Mouse (Mus musculus) bone marrow macrophage, adult 2 months (primary cell): ENCODE measurements around the gene Angptl8. TPM values are rescaled to one million over a fixed set of nuclear protein-coding genes. Genes with fewer than 3 reads are reported as not detected.

Experiments
- H3K27ac ChIP-seq: 2 replicates; pipeline ENCODE4 v1.5.1; 2012; ENCODE audit warnings: low read depth, low read length; ENCODE audit not compliant: insufficient read depth
- H3K4me1 ChIP-seq: 2 replicates; pipeline ENCODE4 v1.6.1; 2012; ENCODE audit warnings: low read length; ENCODE audit not compliant: control insufficient read depth, insufficient read depth
- H3K4me3 ChIP-seq: 2 replicates; pipeline ENCODE4 v1.5.1; 2012; ENCODE audit warnings: mild to moderate bottlenecking, low read length, moderate library complexity; ENCODE audit not compliant: insufficient read depth
- CTCF ChIP-seq: IDR thresholded peaks from 2 replicates; pipeline ENCODE4 v1.5.1; 2012; ENCODE audit warnings: low read depth, mild to moderate bottlenecking, low read length, moderate library complexity
- POLR2A ChIP-seq: IDR thresholded peaks from 2 replicates; pipeline ENCODE4 v1.6.1; 2012; ENCODE audit warnings: mild to moderate bottlenecking, low read depth, low read length, borderline replicate concordance
- polyA plus RNA-seq: library from polyadenylated mRNA; stranded (reverse); fragments of >200 nt; gene quantifications from 2 replicates; pipeline ENCODE4 v1.2.4, GENCODE M21; 2012; ENCODE audit not compliant: missing spikeins, insufficient read depth, insufficient read length

Gene Angptl8
- polyA plus RNA-seq, 1 experiment: not detected

DNA sequence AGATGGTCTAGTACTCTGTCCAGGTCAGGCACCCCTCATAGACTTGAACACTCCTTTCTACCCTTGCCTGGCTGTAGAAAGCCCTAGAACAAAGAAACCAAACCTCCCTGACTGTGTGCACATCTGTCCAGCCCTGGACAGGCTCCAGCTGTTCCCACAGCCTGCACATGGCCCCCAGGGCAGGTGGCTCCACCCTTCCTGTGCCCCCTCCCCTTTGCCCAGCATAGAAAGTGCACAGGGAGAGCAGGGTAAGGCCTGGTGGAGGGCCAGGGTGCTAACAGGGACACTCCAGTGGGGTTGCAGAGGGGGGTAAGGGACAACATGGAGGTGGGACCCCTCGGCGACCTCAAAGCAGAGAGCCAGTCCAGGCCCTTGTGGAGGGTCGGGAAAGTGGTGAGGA lies 39.1 kb upstream of the Angptl8 start:
- H3K4me1 ChIP-seq: peaks cover 23% of the 10 kb centered on the region
- TF ChIP-seq POLR2A (no peak), CTCF (no peak)
- no peak overlapping the region for H3K27ac ChIP-seq
- no peak overlapping the region for H3K4me3 ChIP-seq

DNA sequence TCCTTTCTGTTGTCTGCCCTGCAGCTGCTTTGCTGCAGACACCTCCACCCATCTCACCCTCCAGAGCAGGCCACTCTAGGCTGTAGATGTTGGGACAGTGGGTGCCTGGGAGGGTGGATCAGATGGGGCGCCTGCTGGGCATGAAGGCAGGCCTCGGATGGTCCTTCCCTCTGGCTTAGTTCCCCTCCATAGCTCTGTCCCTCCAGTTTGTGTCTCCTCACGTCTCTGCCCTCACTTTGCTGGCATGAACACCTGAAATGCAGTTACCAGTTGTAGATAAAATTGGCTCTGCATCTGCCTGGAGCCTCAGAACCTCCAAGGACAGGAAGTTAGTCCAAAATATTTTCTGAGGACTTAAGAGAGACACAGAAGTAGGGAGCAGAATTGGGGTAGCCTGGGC lies 38.4 kb upstream of the Angptl8 start:
- Histone ChIP-seq H3K4me3 (no peak overlapping the region), H3K4me1 (peaks cover 23% of the 10 kb centered on the region), H3K27ac (no peak overlapping the region)
- TF ChIP-seq CTCF (no peak), POLR2A (no peak)

DNA sequence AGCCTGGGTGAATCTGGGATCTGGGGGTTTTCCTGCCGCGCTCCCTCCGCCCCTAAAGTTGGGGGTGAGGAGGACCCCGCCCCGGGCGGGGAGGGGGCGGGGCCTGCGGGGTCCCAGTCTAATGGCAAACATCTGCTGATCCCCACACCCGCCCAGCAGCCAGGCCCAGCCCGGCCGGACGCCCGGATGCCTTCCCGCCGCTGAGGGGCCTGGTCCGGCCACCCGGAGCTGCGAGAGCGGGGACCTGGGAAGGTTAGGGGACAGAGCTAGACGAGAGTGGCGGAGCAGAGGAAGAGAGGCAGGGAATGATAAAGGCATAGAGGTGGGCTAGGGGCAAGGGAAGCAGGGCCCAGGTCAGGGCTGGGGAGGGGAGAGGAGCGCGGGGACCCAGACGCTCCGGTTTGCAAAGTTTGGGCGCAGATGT lies 37.4 kb upstream of the Angptl8 start:
- TF ChIP-seq POLR2A (no peak), CTCF (no peak)
- H3K4me1 ChIP-seq: peaks cover 15% of the 10 kb centered on the region
- H3K27ac ChIP-seq: no peak overlapping the region
- peak overlapping the region; percentile 86 for H3K4me3 ChIP-seq

DNA sequence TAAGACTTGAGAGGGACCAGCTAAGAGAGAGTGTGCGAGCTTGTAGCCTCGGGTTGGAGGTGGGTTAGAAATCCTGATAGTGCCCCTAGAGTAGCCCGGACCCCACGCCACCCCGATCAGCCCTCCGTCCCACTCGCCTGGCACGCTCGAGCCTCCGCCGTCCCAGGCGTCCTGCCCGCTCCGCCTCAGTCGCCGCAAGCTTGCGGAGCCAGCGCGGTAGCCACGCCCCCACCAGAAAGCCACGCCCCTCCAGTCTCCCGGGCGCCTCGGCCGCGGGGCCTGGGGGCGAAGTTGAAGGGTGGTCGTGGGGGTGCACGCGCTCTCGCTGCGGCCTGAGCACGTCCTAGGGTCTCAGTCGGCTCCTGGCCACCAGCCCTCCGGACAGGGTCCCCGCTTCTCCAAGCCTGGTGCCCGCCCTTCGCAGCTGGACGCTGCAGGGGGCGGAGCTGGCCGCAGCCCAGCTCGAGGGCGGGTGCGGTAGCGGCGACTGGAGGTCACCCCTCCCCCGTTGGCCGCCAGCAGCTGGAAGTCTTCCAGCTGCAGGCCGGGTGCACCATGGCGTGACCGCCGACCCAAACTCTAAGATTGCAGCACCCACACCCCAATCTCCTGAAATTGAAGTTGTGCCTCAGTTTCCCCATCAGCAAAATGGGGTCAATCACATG lies 36.8 kb upstream of the Angptl8 start, which contains the start of gene Kank2:
TSS of gene Kank2 (minus strand) at position 400 of the 665 bp plus-strand sequence.
- TF ChIP-seq CTCF: no peak
- no peak for TF ChIP-seq POLR2A
- Histone ChIP-seq H3K4me3 (peak within 1 kb of the TSS; percentile 86), H3K4me1 (peaks cover 14% of the 10 kb centered on the region), H3K27ac (0 out of 2 replicates have a peak within 1 kb of the TSS, but pooled peaks have one; percentile 12)

DNA sequence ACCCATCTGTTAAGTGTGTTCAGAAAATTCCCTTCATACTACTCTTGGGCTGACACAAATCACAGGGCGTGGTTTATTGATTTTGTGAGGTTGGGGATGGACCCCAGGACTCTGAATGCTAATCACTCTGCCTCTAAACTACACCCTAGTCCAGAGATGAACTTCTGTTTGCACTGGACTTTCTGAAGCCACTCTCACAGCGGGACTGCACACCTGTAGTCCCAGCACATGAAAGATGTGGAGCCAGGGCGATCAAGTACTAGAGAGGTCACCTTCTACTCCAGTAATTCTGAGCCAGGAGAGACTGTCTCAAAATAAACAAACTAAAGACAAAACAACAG lies 36.3 kb upstream of the Angptl8 start:
- peak overlapping the region; percentile 86 for H3K4me3 ChIP-seq
- TF ChIP-seq POLR2A (no peak), CTCF (no peak)
- H3K27ac ChIP-seq: no peak overlapping the region
- H3K4me1 ChIP-seq: peaks cover 17% of the 10 kb centered on the region

DNA sequence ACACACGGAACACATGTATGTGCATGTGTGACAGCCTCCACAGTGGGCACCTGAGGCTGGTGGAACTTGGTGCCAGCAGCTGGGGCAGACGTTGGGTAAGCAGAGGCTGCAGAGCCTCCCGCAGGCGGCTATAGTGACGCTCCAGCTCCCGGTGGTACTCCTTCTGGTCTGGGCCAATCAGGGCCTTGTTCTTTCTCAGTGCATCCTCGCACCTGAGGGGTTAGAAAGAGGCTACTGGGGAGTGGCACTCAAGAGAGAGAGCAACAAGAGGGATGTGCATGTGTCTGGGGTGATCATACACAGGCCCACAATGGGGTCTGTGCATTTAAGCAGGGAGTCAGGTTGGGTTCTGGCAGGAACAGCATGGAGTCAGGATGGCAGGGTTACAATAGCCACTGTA lies 34.2 kb upstream of the Angptl8 start:
- no peak for TF ChIP-seq POLR2A
- no peak for TF ChIP-seq CTCF
- Histone ChIP-seq H3K4me3 (no peak overlapping the region), H3K27ac (no peak overlapping the region), H3K4me1 (peaks cover 25% of the 10 kb centered on the region)

DNA sequence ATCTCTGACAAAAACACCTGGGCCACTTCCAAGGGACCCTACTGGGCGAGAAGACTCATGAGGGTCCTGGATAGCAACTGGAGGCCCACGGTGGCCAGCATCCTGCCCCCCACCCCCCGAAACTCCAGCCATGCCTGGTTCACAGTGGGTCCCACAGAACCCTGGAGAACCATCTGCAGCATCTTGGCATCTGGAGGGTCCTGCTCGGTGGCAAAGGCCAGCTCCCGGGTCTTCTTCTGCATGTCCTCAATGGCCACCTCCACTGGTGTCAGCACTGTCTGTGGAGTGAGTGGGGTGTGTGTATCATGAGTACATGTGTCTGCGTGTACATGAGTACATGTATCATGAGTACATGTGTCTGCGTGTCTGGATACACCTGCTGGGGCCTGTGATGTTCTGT lies 33.7 kb upstream of the Angptl8 start:
- H3K27ac ChIP-seq: no peak overlapping the region
- H3K4me1 ChIP-seq: peaks cover 25% of the 10 kb centered on the region
- H3K4me3 ChIP-seq: no peak overlapping the region
- no peak for TF ChIP-seq CTCF
- TF ChIP-seq POLR2A: no peak

DNA sequence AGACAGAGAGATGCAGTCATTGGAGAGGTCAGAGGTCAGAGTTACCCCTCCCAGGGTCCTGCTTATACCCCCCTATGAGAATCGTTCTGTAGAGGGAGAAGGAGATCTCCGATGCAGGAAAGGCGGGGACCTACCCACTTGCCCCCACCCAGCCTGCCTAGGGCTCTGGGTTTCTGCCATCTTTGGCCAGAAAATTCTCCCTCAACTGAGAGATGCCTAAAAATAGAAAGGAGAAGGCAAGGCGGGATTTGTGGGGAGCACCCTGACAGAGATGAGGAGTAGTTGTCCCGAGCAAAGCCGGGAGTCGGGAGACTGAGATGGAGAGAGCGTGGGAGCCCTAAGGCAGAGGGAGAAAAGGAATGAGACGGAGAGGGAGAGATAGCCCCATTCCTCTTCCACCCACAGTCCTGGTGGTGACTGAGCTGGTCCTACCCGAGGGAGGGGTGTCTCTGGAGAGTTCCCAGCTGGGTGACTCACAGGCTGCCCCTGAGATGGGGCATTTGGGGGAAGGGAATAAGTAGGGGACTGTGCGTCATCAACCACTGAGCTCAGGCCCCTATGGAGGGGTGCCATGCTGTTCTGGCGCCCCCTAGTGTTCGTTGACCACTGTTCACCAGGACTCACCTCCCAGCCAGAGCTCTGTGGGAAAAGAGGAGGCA lies 31.2 kb upstream of the Angptl8 start:
- Histone ChIP-seq H3K4me3 (peak overlapping the region; percentile 27; the same call in 1 of the 2 replicates), H3K27ac (no peak overlapping the region), H3K4me1 (peaks cover 25% of the 10 kb centered on the region)
- TF ChIP-seq CTCF (peak; percentile 84), POLR2A (no peak)

DNA sequence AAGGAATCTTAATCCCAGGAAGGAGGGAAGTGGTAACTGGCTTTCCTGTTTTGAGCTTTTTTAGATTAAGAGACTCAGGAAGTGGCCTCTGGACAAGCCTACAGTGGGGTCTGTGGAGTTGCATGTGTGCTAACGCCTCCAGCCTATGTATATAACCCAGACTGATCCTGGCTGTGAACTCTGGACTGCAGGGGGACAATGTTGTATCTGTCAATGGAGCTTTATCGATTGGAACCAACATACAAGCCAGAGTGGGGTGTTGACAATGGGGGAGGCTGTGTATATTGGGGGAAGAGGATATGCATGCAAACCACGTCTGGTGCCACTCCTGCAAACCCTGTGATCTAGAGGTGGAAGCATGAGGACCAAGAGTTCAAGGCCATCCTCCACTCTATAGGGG lies 28.9 kb upstream of the Angptl8 start:
- H3K4me3 ChIP-seq: no peak overlapping the region
- peaks cover 25% of the 10 kb centered on the region for H3K4me1 ChIP-seq
- TF ChIP-seq CTCF (no peak), POLR2A (no peak)
- no peak overlapping the region for H3K27ac ChIP-seq

DNA sequence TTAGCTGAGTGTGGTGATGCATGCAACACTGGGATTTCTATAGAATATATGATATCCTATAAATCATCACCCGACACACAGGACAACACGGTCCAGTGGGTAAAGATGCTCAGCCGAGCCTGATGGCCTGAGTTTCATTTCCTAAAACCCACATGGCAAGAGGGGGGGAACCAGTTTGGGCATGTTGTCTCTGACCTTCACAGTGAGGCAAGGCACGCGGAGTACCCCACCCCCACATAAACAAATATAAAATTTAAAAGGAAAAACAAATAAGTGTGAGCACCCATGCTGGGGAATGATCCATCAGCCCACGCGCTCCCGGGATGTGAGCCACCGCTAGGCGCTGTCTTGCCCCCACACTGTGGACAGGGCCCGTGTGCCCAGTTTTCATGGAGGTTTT lies 28.3 kb upstream of the Angptl8 start:
- Histone ChIP-seq H3K27ac (no peak overlapping the region), H3K4me1 (peaks cover 25% of the 10 kb centered on the region), H3K4me3 (no peak overlapping the region)
- TF ChIP-seq CTCF (no peak), POLR2A (no peak)

DNA sequence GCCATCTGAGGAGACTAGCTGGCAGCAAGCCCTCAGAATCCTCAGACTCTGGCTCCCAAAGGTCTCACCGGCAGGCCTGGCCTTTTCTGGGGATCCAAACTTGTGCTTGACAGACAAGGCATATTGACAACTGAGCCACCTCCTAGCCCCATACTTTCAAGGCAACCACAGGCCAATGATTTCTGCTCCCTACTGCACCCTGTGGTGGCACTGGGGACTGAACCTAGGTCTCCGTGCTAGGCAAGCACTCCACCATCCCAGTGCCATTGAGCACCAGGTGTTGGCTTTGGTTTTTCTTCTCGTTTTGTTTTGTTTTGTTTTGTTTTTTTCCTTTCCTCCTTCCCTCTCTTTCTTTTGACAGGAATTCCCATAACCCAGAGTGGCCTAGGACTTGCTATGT lies 26.7 kb upstream of the Angptl8 start:
- H3K27ac ChIP-seq: no peak overlapping the region
- TF ChIP-seq POLR2A: no peak
- TF ChIP-seq CTCF: no peak
- no peak overlapping the region for H3K4me3 ChIP-seq
- peaks cover 25% of the 10 kb centered on the region for H3K4me1 ChIP-seq
